Mouse (Mus musculus) thymus, adult 2 months (tissue): Measurements from ENCODE around the gene Bmf. TPM values are rescaled to one million over a fixed set of nuclear protein-coding genes. Genes with fewer than 3 reads are reported as not detected.

Experiments used
- DNase-seq: peaks from one replicate; pipeline ENCODE4 v3.0.0; 2021
- H3K27ac ChIP-seq: fragments of 200-500 bp; 2 replicates; pipeline ENCODE4 v1.5.1; 2012; ENCODE audit warnings: low read length, control low read depth; ENCODE audit not compliant: control insufficient read depth, insufficient read depth
- H3K27me3 ChIP-seq: fragments of 200-500 bp; 2 replicates; pipeline ENCODE4 v1.6.1; 2012; ENCODE audit warnings: mild to moderate bottlenecking, low read length, moderate library complexity, mixed read lengths; ENCODE audit not compliant: control insufficient read depth, insufficient read depth
- H3K36me3 ChIP-seq: fragments of 200-500 bp; 2 replicates; pipeline ENCODE4 v1.6.1; 2012; ENCODE audit warnings: mild to moderate bottlenecking, low read length, moderate library complexity; ENCODE audit not compliant: control insufficient read depth, insufficient read depth
- H3K4me1 ChIP-seq: fragments of 200-500 bp; replicated peaks from 2 replicates; pipeline ENCODE4 v1.6.1; 2012; ENCODE audit warnings: low read length; ENCODE audit not compliant: control insufficient read depth, insufficient read depth
- H3K4me3 ChIP-seq: fragments of 200-500 bp; 2 replicates; pipeline ENCODE4 v1.5.1; 2012; ENCODE audit warnings: mild to moderate bottlenecking, low read length, control low read depth, moderate library complexity; ENCODE audit not compliant: control insufficient read depth, insufficient read depth
- CTCF ChIP-seq: fragments of 200-500 bp; IDR thresholded peaks from 2 replicates; pipeline ENCODE4 v1.5.1; 2012; ENCODE audit warnings: mild to moderate bottlenecking, control low read depth, low read length, moderate library complexity, borderline replicate concordance; ENCODE audit not compliant: control insufficient read depth, poor library complexity, insufficient read depth; ENCODE audit errors: extremely low read depth
- POLR2A ChIP-seq: fragments of 200-500 bp; IDR thresholded peaks from 2 replicates; pipeline ENCODE4 v1.6.1; 2012; ENCODE audit warnings: mild to moderate bottlenecking, low read length, control low read depth, moderate library complexity; ENCODE audit not compliant: control insufficient read depth, poor library complexity, insufficient read depth; ENCODE audit errors: extremely low read depth
- WGBS: fragments of 180-500 bp; shearing (Covaris S2); methylation state at CpG from one replicate; pipeline ENCODE4 v1.1.7; 2018; 5-methylcytosine and 5-hydroxymethylcytosine counted together
- polyA plus RNA-seq: library from polyadenylated mRNA; depleted of rRNA; stranded (reverse); fragments of >200 nt; gene quantifications from 2 replicates; pipeline ENCODE4 v1.2.3, GENCODE M21; 2012

The Bmf gene
- polyA plus RNA-seq, 1 experiment = 67.3 TPM

GRCm38 (mm10) chr2:118499135-118499961, 50.1 kb downstream of the Bmf start:
- peak; percentile 92 for DNase-seq
- Histone ChIP-seq H3K36me3 (no peaks in the 10 kb centered on the region), H3K27me3 (no peaks in the 10 kb centered on the region), H3K4me1 (peaks cover 62% of the 10 kb centered on the region), H3K27ac (peak overlapping the region; percentile 99), H3K4me3 (peak overlapping the region; percentile 20)
- peak; percentile 63 for TF ChIP-seq POLR2A
- no peak for TF ChIP-seq CTCF
- WGBS = 2% methylated on average over 20 of the region's 20 CpGs

DNA sequence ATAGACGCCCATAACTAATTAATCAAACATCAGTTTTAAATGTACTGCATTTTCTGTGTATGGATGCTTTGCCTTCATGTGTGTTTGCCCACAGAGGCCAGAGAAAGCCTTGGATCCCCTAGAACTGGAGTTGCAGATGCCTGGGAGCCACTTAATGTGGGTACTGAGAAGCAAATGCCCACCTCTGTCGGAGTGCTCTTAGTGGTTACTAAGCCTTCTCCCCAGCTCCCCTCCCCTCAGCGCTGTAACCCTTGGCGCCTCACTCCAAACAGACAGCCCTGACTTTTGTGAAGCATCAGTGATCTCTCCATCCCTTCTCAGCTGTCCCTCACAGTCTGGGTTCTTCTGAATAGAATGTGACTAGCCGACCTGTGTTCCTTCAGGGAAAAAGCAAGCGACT, 51.0 kb downstream of the Bmf start:
- TF ChIP-seq POLR2A = no peak
- TF ChIP-seq CTCF = no peak
- Histone ChIP-seq H3K27me3 (no peaks in the 10 kb centered on the region), H3K27ac (peak overlapping the region; percentile 99), H3K4me1 (peaks cover 70% of the 10 kb centered on the region), H3K4me3 (no peak overlapping the region), H3K36me3 (no peaks in the 10 kb centered on the region)
- DNase-seq = no peak
- WGBS = 45% methylated on average over 6 of the region's 6 CpGs

DNA sequence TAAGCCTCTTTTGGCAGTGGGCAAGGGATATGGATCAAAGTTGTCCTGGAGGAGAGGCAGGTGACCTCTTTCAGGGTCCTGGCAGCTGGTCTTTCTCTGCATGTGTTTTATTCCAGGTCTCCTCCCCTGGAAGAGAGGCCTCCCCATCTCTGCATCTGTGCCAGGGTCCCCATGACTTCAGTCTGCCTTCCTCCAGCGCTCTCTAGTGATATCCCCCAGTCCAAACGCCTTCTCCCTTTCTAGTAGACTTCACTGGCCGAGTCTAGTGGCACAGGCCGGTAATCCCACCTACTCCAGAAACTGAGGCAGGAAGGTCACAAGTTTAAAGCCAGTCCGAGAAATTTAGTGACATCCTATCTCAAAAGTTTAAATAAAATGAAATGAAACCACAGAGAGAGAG, 51.6 kb downstream of the Bmf start:
- 50% methylated on average over 5 of the region's 5 CpGs for WGBS
- H3K4me1 ChIP-seq = peaks cover 73% of the 10 kb centered on the region
- peak overlapping the region; percentile 99 for H3K27ac ChIP-seq
- DNase-seq = no peak
- no peaks in the 10 kb centered on the region for H3K36me3 ChIP-seq
- TF ChIP-seq POLR2A = no peak
- TF ChIP-seq CTCF = no peak
- no peaks in the 10 kb centered on the region for H3K27me3 ChIP-seq
- H3K4me3 ChIP-seq = no peak overlapping the region

- Histone ChIP-seq H3K4me1 (peaks cover 78% of the 10 kb centered on the region), H3K27me3 (no peaks in the 10 kb centered on the region), H3K4me3 (no peak overlapping the region), H3K27ac (peak overlapping the region; percentile 92), H3K36me3 (no peaks in the 10 kb centered on the region)
- peak; percentile 76 for DNase-seq
- no peak for TF ChIP-seq CTCF
- peak; percentile 60; the same call in 1 of the 2 replicates for TF ChIP-seq POLR2A
- WGBS = 20% methylated on average over 9 of the region's 9 CpGs
Measured at GRCm38 (mm10) chr2:118495024-118495423, 54.5 kb downstream of the Bmf start.

GRCm38 (mm10) chr2:118491741-118492395, 57.6 kb downstream of the Bmf start:
- Histone ChIP-seq H3K4me3 (no peak overlapping the region), H3K4me1 (peaks cover 69% of the 10 kb centered on the region), H3K27ac (peak overlapping the region; percentile 97), H3K36me3 (no peaks in the 10 kb centered on the region), H3K27me3 (no peaks in the 10 kb centered on the region)
- 49% methylated on average over 4 of the region's 4 CpGs for WGBS
- TF ChIP-seq POLR2A = no peak
- TF ChIP-seq CTCF = no peak
- DNase-seq = peak; percentile 50

DNA sequence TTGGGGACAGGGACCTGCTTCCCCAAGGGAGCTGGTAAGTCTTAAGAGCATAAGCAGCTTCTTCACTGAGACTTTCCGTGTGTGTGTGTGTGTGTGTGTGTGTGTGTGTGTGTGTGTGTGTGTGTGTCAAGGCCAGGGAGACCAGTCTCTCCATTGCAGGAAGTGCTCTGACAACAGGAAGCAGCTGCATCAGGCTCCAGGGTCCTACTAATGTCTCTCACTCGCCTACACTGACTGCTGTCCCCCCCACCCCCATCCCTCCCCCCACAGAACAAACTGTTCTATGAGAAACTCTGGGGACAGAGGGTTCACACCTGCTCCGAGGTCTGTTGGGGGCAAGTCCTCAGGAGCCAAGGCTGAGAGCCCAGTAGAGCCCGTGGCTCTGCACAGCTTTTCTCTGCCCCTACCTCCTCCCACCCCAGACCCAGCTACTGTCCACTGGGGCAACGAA, 58.2 kb downstream of the Bmf start:
- under 1% methylated on average over 5 of the region's 5 CpGs for WGBS
- DNase-seq = peak; percentile 77
- peaks cover 66% of the 10 kb centered on the region for H3K4me1 ChIP-seq
- H3K4me3 ChIP-seq = peak overlapping the region; percentile 2; the same call in 1 of the 2 replicates
- TF ChIP-seq CTCF (no peak), POLR2A (peak; percentile 66)
- H3K36me3 ChIP-seq = no peaks in the 10 kb centered on the region
- peak overlapping the region; percentile 97 for H3K27ac ChIP-seq
- no peaks in the 10 kb centered on the region for H3K27me3 ChIP-seq
